Mouse (Mus musculus) stomach, postnatal 0 days (tissue): ENCODE results near the gene Eif2d. TPM values are rescaled to one million over a fixed set of nuclear protein-coding genes. Genes with fewer than 3 reads are reported as not detected.

Experiments
- ATAC-seq: fragments of 200-750 bp; cut with Nextera tagmentation; 2 replicates; pipeline ENCODE4 v1.8.0; 2017; ENCODE audit not compliant: low FRiP score, low TSS enrichment
- DNase-seq: peaks from one replicate; pipeline ENCODE4 v3.0.0-alpha.2; 2016; ENCODE audit warnings: low spot score
- H3K27ac ChIP-seq: fragments of 300-500 bp; sonication (generic); replicated peaks from 2 replicates; pipeline ENCODE4 v1.5.1; 2014; ENCODE audit warnings: mild to moderate bottlenecking, control low read depth
- H3K27me3 ChIP-seq: fragments of 300-500 bp; sonication (generic); 2 replicates; pipeline ENCODE4 v1.6.1; 2014; ENCODE audit warnings: low read length; ENCODE audit not compliant: control insufficient read depth, insufficient read depth
- H3K36me3 ChIP-seq: fragments of 300-500 bp; sonication (generic); 2 replicates; pipeline ENCODE4 v1.6.1; 2014; ENCODE audit warnings: low read length, mixed read lengths; ENCODE audit not compliant: control insufficient read depth, insufficient read depth
- H3K4me1 ChIP-seq: fragments of 300-500 bp; sonication (generic); replicated peaks from 2 replicates; pipeline ENCODE4 v1.6.1; 2014; ENCODE audit warnings: antibody characterized with exemption; ENCODE audit not compliant: control insufficient read depth, insufficient read depth
- H3K4me2 ChIP-seq: fragments of 300-500 bp; sonication (generic); replicated peaks from 2 replicates; pipeline ENCODE4 v1.6.1; 2014; ENCODE audit warnings: low read depth, mild to moderate bottlenecking, control low read depth, moderate library complexity
- H3K4me3 ChIP-seq: fragments of 300-500 bp; sonication (generic); 2 replicates; pipeline ENCODE4 v1.5.1; 2014; ENCODE audit warnings: low read depth, low read length, control low read depth
- H3K9ac ChIP-seq: fragments of 300-500 bp; sonication (generic); 2 replicates; pipeline ENCODE4 v1.6.1; 2014; ENCODE audit warnings: mild to moderate bottlenecking, low read length, control low read depth, mixed read lengths
- H3K9me3 ChIP-seq: fragments of 300-500 bp; sonication (generic); 2 replicates; pipeline ENCODE4 v1.6.1; 2016; ENCODE audit warnings: low read length; ENCODE audit not compliant: control insufficient read depth
- CTCF ChIP-seq: IDR thresholded peaks from 2 replicates; pipeline ENCODE4 v1.5.1; 2016; ENCODE audit warnings: antibody characterized with exemption, low read depth, mild to moderate bottlenecking, moderate library complexity
- EP300 ChIP-seq: optimal IDR thresholded peaks from 2 replicates; pipeline ENCODE3; 2016; ENCODE audit warnings: antibody characterized with exemption
- WGBS: fragments of 180-500 bp; shearing (Covaris S2); extraction: QIAGEN DNeasy Blood & Tissue Kit; methylation state at CpG from one replicate; pipeline ENCODE4 v1.1.7; 2014; 5-methylcytosine and 5-hydroxymethylcytosine counted together
- polyA plus RNA-seq: library from polyadenylated mRNA; unstranded; fragments of >200 nt; fragmentation: Nextera tagmentation; extraction: Ambion mirVana; gene quantifications from 2 replicates; pipeline ENCODE4 v1.2.1, GENCODE M21; 2015

The Eif2d gene
- polyA plus RNA-seq, 1 experiment from 2014 or later = 36.3 TPM

GRCm38 (mm10) chr1:131184253-131184955, 31.4 kb downstream of the Eif2d start:
- Histone ChIP-seq H3K27me3 (no peaks in the 10 kb centered on the region), H3K4me3 (no peak overlapping the region), H3K36me3 (peaks cover 4% of the 10 kb centered on the region), H3K9ac (no peak overlapping the region), H3K9me3 (no peaks in the 10 kb centered on the region), H3K27ac (peak overlapping the region; percentile 70), H3K4me2 (no peak overlapping the region), H3K4me1 (0 out of 2 replicates have a peak, but pooled peaks cover 2% of the 10 kb centered on the region)
- 49% methylated on average over 9 of the region's 9 CpGs for WGBS
- peak; percentile 65 for ATAC-seq
- TF ChIP-seq EP300 (no peak), CTCF (no peak)
- DNase-seq = peak; percentile 70

GRCm38 (mm10) chr1:131184956-131185660, 32.1 kb downstream of the Eif2d start:
- 0 out of 2 replicates have a peak, but pooled peaks cover 2% of the 10 kb centered on the region for H3K4me1 ChIP-seq
- H3K36me3 ChIP-seq = no peaks in the 10 kb centered on the region
- DNase-seq (no peak), ATAC-seq (no peak)
- no peak overlapping the region for H3K4me2 ChIP-seq
- 63% methylated on average over 8 of the region's 8 CpGs for WGBS
- H3K9ac ChIP-seq = no peak overlapping the region
- peak overlapping the region; percentile 70 for H3K27ac ChIP-seq
- no peak for TF ChIP-seq CTCF
- TF ChIP-seq EP300 = no peak
- no peaks in the 10 kb centered on the region for H3K27me3 ChIP-seq
- no peak overlapping the region for H3K4me3 ChIP-seq
- no peaks in the 10 kb centered on the region for H3K9me3 ChIP-seq

DNA sequence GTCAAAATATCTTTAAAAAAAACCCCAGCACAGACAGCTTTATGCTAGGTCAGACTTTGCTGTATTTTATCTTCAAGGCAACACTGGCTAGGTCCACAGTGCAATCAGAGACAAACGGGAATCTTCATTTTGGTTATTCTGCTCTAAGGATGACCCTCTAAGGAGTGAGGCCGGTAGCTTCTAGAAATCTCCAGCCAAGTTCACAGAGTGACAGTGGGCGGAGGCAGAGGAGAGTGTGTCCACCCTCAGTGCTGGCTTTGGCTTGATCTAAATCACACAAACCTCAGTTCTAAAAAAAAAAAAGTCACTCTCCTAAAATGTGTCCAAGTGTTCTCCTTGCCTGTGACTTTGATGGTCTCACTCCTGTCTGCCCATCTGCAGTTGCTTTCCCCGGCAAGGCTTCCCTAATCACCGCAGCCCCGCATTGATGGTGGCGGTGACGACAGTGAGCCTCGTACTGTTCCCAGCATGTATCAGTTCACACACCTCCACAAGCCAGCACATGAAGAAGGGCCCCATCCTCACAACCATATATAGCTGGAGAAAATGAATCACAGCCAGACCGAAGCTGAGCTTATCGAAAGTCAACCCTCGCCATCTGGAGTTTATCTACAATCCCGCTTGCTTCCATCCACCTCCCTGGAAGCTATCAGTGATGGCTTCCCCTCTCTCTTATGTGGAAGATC, 33.0 kb downstream of the Eif2d start:
- WGBS = 60% methylated on average over 13 of the region's 13 CpGs
- Histone ChIP-seq H3K9ac (no peak overlapping the region), H3K36me3 (no peaks in the 10 kb centered on the region), H3K27ac (no peak overlapping the region; the same call in 1 of the 2 replicates), H3K4me2 (no peak overlapping the region), H3K27me3 (no peaks in the 10 kb centered on the region), H3K4me1 (0 out of 2 replicates have a peak, but pooled peaks cover 2% of the 10 kb centered on the region), H3K9me3 (no peaks in the 10 kb centered on the region), H3K4me3 (no peak overlapping the region)
- no peak for DNase-seq
- no peak for TF ChIP-seq CTCF
- TF ChIP-seq EP300 = no peak
- no peak for ATAC-seq

DNA sequence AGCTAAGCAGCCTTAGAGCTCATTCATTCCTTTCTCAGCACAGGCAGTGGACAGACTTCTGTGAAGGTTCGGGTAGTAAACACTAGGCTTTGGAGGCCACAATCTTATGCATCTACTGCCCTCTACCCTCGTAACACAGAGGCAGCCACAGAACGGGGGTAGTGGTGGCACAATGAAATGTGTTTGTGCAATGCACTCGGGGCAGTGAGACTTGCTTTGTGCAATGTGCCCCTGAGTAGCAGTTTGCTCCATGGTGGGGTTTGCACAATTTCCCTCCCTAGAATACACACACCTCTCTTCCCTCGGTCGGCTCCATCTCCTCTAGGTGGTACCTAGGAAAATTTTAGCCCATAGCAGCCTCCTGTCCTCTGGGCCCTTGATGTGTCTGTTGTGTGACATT, 34.0 kb downstream of the Eif2d start:
- Histone ChIP-seq H3K9ac (no peak overlapping the region), H3K27me3 (no peaks in the 10 kb centered on the region), H3K4me2 (no peak overlapping the region), H3K4me3 (no peak overlapping the region), H3K27ac (no peak overlapping the region), H3K4me1 (0 out of 2 replicates have a peak, but pooled peaks cover 2% of the 10 kb centered on the region), H3K9me3 (no peaks in the 10 kb centered on the region), H3K36me3 (no peaks in the 10 kb centered on the region)
- ATAC-seq (no peak), DNase-seq (no peak)
- WGBS = 65% methylated on average over 6 of the region's 6 CpGs
- no peak for TF ChIP-seq EP300
- TF ChIP-seq CTCF = no peak

GRCm38 (mm10) chr1:131187856-131188255, 34.9 kb downstream of the Eif2d start:
- Histone ChIP-seq H3K4me3 (no peak overlapping the region), H3K4me1 (0 out of 2 replicates have a peak, but pooled peaks cover 2% of the 10 kb centered on the region), H3K4me2 (no peak overlapping the region), H3K27me3 (no peaks in the 10 kb centered on the region), H3K27ac (no peak overlapping the region), H3K9ac (no peak overlapping the region), H3K36me3 (no peaks in the 10 kb centered on the region), H3K9me3 (no peaks in the 10 kb centered on the region)
- 76% methylated on average over 5 of the region's 5 CpGs for WGBS
- DNase-seq (no peak), ATAC-seq (no peak)
- no peak for TF ChIP-seq CTCF
- no peak for TF ChIP-seq EP300
